Comparison of ENCODE assay signal across 13 mouse cellular contexts in the genomic region with DNA sequence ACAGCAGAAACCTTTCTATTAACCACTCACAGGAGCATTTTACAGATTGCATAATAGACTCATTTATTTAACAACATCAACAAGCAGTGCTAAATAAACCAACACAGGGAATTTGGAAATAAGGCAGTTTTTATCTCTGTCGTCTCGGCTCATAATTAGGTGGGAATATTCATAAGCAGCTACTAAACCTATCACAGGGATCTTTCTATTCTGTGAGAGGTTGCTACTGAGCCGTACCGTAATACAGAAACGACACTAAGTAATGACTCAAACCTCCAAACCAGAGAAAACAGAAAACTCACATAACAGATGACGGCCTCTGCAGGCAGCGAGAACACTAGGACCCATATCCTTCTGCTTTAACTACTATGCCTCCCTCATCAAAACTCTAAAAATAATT.
"Had no signal": no experiment of that assay in that cellular context is flagged by ENCODE, and none has a peak within 500 bp of the region (broad histone marks: within the 10 kb centered on the region; RNA-seq: fewer than 3 reads in every experiment).

No protein-coding gene starts in this region.

- H3K9me3 ChIP-seq: limb, embryonic 15.5 days; liver, embryonic 12.5 days; megakaryocyte, embryonic 14.5 days; midbrain, embryonic 12.5 days had no signal

- H3K27ac ChIP-seq: left cerebral cortex, adult 2 months; limb, embryonic 15.5 days; liver, embryonic 12.5 days; macrophage; midbrain, embryonic 12.5 days had no signal

- DNase-seq: kidney, postnatal 10 days; kidney, postnatal 4 days; lung, embryonic 14.5 days; lung, postnatal 10 days; right cerebral cortex, postnatal 25 days; thymus, adult 18-20 months; thymus, postnatal 14 days had no signal

- H3K27me3 ChIP-seq: limb, embryonic 15.5 days; liver, embryonic 12.5 days; megakaryocyte, embryonic 14.5 days; midbrain, embryonic 12.5 days had no signal

- H3K4me2 ChIP-seq: limb, embryonic 15.5 days; liver, embryonic 12.5 days; lung, embryonic 14.5 days; midbrain, embryonic 12.5 days had no signal

- H3K4me3 ChIP-seq: left cerebral cortex, adult 2 months; limb, embryonic 15.5 days; liver, embryonic 12.5 days; megakaryocyte, embryonic 14.5 days; midbrain, embryonic 12.5 days had no signal

- H3K9ac ChIP-seq: limb, embryonic 15.5 days; liver, embryonic 12.5 days; lung, embryonic 14.5 days; midbrain, embryonic 12.5 days had no signal

- ATAC-seq: liver, embryonic 12.5 days had no signal

- H3K36me3 ChIP-seq: limb, embryonic 15.5 days; midbrain, embryonic 12.5 days had no signal

- H3K4me1 ChIP-seq: limb, embryonic 15.5 days; liver, embryonic 12.5 days; megakaryocyte, embryonic 14.5 days; midbrain, embryonic 12.5 days had no signal
